Mouse (Mus musculus) liver, postnatal 0 days (tissue): Measurements from ENCODE around the gene Actr3b.

Experiments
- CTCF ChIP-seq: sonication (generic); IDR thresholded peaks from 2 replicates; pipeline ENCODE4 v1.5.1; 2016; ENCODE audit warnings: antibody characterized with exemption, low read depth
- EP300 ChIP-seq: IDR thresholded peaks from 2 replicates; pipeline ENCODE4 v1.6.1; 2016; ENCODE audit warnings: antibody characterized with exemption, low read depth, mild to moderate bottlenecking

DNA sequence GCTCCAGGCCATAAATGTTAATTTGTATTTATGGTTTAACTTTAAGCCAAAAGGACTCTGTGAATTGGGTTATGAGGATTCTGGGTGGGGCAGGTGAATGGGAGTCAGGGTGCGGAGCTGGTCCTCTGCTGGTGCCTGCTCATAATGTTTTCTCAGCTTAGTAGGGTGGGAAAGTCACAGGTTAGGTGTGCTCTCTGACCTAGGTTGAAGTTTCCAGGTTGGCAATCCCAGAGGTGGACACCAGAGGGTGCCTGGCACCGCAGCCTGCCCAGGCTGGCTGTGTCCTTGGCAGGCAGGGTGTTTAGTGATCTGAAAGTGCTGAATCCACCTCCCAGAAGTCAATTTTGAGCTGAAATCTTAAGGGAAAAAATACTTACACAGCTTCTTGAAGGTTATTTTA, 113.2 kb downstream of the Actr3b start:
- TF ChIP-seq CTCF = no peak
- TF ChIP-seq EP300 = no peak
